In the genomic region with DNA sequence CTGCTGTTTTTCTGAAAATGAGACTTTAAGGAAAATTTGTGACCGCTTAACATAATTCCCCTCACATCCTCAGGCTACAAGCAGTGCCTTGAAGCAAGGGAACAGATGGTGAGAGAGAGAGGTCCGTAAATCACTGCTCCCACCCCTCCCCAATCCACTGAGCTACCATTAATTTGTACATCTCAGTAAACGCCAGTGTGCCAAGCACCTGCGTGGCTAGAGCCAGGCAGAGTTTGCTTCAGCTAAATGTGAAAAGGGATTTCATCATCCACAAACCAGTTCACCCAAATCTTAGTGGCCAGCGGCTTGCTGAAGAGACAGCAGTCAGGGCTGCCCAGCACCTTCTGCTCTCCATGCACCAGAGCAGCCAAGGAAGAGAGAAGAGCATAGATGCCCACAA, we compare ENCODE assay signal across 17 mouse cellular contexts.
DNase-seq lines count a peak whose midpoint lies in the region; ATAC-seq and TF ChIP-seq lines count a peak whose summit lies in the region.
"Had no signal": no experiment of that assay in that cellular context is flagged by ENCODE, and none has a peak within 500 bp of the region (broad histone marks: within the 10 kb centered on the region; RNA-seq: fewer than 3 reads in every experiment).

No protein-coding gene starts in this region.

- peaks cover 7% of the 10 kb centered on the region; the same call in 1 of the 2 replicates for H3K4me1 ChIP-seq in forebrain, embryonic 16.5 days (replicated peaks; ENCODE audit: control insufficient read depth, insufficient read depth, low read length)
- H3K4me1 ChIP-seq in forebrain, embryonic 11.5 days (replicated peaks; ENCODE audit: control insufficient read depth, insufficient read depth, low read length) = no peaks in the 10 kb centered on the region
- no peaks in the 10 kb centered on the region for H3K4me1 ChIP-seq in midbrain, postnatal 0 days (ENCODE audit: insufficient read depth, low read length)
- peaks cover 4% of the 10 kb centered on the region for H3K4me1 ChIP-seq in midbrain, embryonic 16.5 days (ENCODE audit: control insufficient read depth, insufficient read depth, low read length)
- peaks cover 15% of the 10 kb centered on the region for H3K4me1 ChIP-seq in neural tube, embryonic 13.5 days (replicated peaks)
- no peaks in the 10 kb centered on the region for H3K4me1 ChIP-seq in intestine, embryonic 15.5 days (replicated peaks)
- H3K4me1 ChIP-seq: heart, embryonic 10.5 days; liver, embryonic 15.5 days had no signal

- 38% methylated on average over 5 of the region's 5 CpGs for WGBS in forebrain, embryonic 16.5 days
- WGBS in forebrain, embryonic 11.5 days = 78% methylated on average over 5 of the region's 5 CpGs
- WGBS in midbrain, postnatal 0 days = 42% methylated on average over 5 of the region's 5 CpGs
- WGBS in midbrain, embryonic 16.5 days = 42% methylated on average over 5 of the region's 5 CpGs
- WGBS in neural tube, embryonic 13.5 days = 10% methylated on average over 5 of the region's 5 CpGs
- 47% methylated on average over 5 of the region's 5 CpGs for WGBS in intestine, embryonic 15.5 days

- H3K9ac ChIP-seq in forebrain, embryonic 16.5 days (replicated peaks; ENCODE audit: low read depth, low read length) = no peak overlapping the region
- H3K9ac ChIP-seq in forebrain, embryonic 11.5 days (ENCODE audit: low read length) = no peak overlapping the region
- no peak overlapping the region for H3K9ac ChIP-seq in midbrain, postnatal 0 days (replicated peaks; ENCODE audit: low read length, poor library complexity, severe bottlenecking)
- no peak overlapping the region for H3K9ac ChIP-seq in midbrain, embryonic 16.5 days (ENCODE audit: low read depth, low read length)
- H3K9ac ChIP-seq in neural tube, embryonic 13.5 days = no peak overlapping the region
- H3K9ac ChIP-seq in intestine, embryonic 15.5 days = no peak overlapping the region
- H3K9ac ChIP-seq: liver, embryonic 15.5 days; stomach, embryonic 15.5 days had no signal

- no peak overlapping the region for H3K4me3 ChIP-seq in forebrain, embryonic 16.5 days (replicated peaks; ENCODE audit: low read length)
- no peak overlapping the region for H3K4me3 ChIP-seq in forebrain, embryonic 11.5 days (ENCODE audit: low read depth, low read length)
- H3K4me3 ChIP-seq in midbrain, postnatal 0 days (ENCODE audit: low read depth, low read length) = no peak overlapping the region
- no peak overlapping the region for H3K4me3 ChIP-seq in midbrain, embryonic 16.5 days (ENCODE audit: low read depth, low read length)
- H3K4me3 ChIP-seq in neural tube, embryonic 13.5 days = no peak overlapping the region
- H3K4me3 ChIP-seq in intestine, embryonic 15.5 days (replicated peaks) = no peak overlapping the region
- H3K4me3 ChIP-seq: heart, embryonic 10.5 days; liver, embryonic 15.5 days; stomach, embryonic 15.5 days had no signal

- ATAC-seq in forebrain, embryonic 16.5 days = 0 out of 2 replicates have a peak, but pooled peaks have one; percentile 61
- no peak for ATAC-seq in forebrain, embryonic 11.5 days (replicated peaks; ENCODE audit: low FRiP score)
- ATAC-seq in midbrain, postnatal 0 days (ENCODE audit: low FRiP score) = no peak
- no peak for ATAC-seq in midbrain, embryonic 16.5 days
- peak; percentile 89 for ATAC-seq in neural tube, embryonic 13.5 days (ENCODE audit: low read depth)
- ATAC-seq in intestine, embryonic 15.5 days = no peak

- no peaks in the 10 kb centered on the region for H3K9me3 ChIP-seq in forebrain, embryonic 16.5 days (ENCODE audit: control insufficient read depth, low read length)
- H3K9me3 ChIP-seq in forebrain, embryonic 11.5 days (ENCODE audit: control insufficient read depth, low read length) = no peaks in the 10 kb centered on the region
- no peaks in the 10 kb centered on the region for H3K9me3 ChIP-seq in midbrain, postnatal 0 days (ENCODE audit: low read length)
- no peaks in the 10 kb centered on the region for H3K9me3 ChIP-seq in midbrain, embryonic 16.5 days (replicated peaks; ENCODE audit: control insufficient read depth, low read length, poor library complexity, severe bottlenecking)
- H3K9me3 ChIP-seq in neural tube, embryonic 13.5 days = no peaks in the 10 kb centered on the region
- H3K9me3 ChIP-seq in intestine, embryonic 15.5 days = no peaks in the 10 kb centered on the region
- H3K9me3 ChIP-seq: heart, embryonic 10.5 days; liver, embryonic 15.5 days; stomach, embryonic 15.5 days had no signal

- no peak for TF ChIP-seq CTCF in midbrain, postnatal 0 days (IDR thresholded peaks at IDR 0.05)

- DNase-seq in forebrain, embryonic 11.5 days (ENCODE audit: low spot score) = no peak
- DNase-seq in midbrain, postnatal 0 days (ENCODE audit: low spot score) = peak; percentile 70
- peak; percentile 78 to 81 for DNase-seq in cerebellum, postnatal 10 days
- DNase-seq in layer of hippocampus, adult 8-10 months (ENCODE audit: low spot score in 2 of 2) = no peak
- DNase-seq: adrenal gland, postnatal 25 days; kidney, adult 18-20 months; kidney, postnatal 36 days; lung, postnatal 14 days; thymus, postnatal 14 days had no signal

- no peaks in the 10 kb centered on the region for H3K27me3 ChIP-seq in forebrain, embryonic 16.5 days (replicated peaks; ENCODE audit: control insufficient read depth, insufficient read depth, low read length)
- no peaks in the 10 kb centered on the region for H3K27me3 ChIP-seq in forebrain, embryonic 11.5 days (ENCODE audit: control insufficient read depth, insufficient read depth, low read length)
- no peaks in the 10 kb centered on the region for H3K27me3 ChIP-seq in midbrain, postnatal 0 days (ENCODE audit: insufficient read depth, low read length)
- H3K27me3 ChIP-seq in midbrain, embryonic 16.5 days (ENCODE audit: control insufficient read depth, insufficient read depth, low read depth, low read length) = no peaks in the 10 kb centered on the region
- H3K27me3 ChIP-seq in neural tube, embryonic 13.5 days = no peaks in the 10 kb centered on the region
- no peaks in the 10 kb centered on the region for H3K27me3 ChIP-seq in intestine, embryonic 15.5 days (replicated peaks)
- H3K27me3 ChIP-seq: liver, embryonic 15.5 days; stomach, embryonic 15.5 days had no signal

- no peak overlapping the region; the same call in 1 of the 2 replicates for H3K27ac ChIP-seq in forebrain, embryonic 16.5 days (ENCODE audit: low read length)
- H3K27ac ChIP-seq in forebrain, embryonic 11.5 days (ENCODE audit: low read depth, low read length) = no peak overlapping the region
- H3K27ac ChIP-seq in midbrain, postnatal 0 days (ENCODE audit: low read depth, low read length) = no peak overlapping the region
- H3K27ac ChIP-seq in midbrain, embryonic 16.5 days (ENCODE audit: low read length) = no peak overlapping the region
- peak overlapping the region; percentile 77 for H3K27ac ChIP-seq in neural tube, embryonic 13.5 days (replicated peaks)
- no peak overlapping the region for H3K27ac ChIP-seq in intestine, embryonic 15.5 days
- H3K27ac ChIP-seq: heart, embryonic 10.5 days; liver, embryonic 15.5 days; stomach, embryonic 15.5 days had no signal

- no peaks in the 10 kb centered on the region for H3K36me3 ChIP-seq in forebrain, embryonic 16.5 days (ENCODE audit: control insufficient read depth, insufficient read depth)
- no peaks in the 10 kb centered on the region for H3K36me3 ChIP-seq in forebrain, embryonic 11.5 days (ENCODE audit: control insufficient read depth, insufficient read depth, low read length)
- no peaks in the 10 kb centered on the region for H3K36me3 ChIP-seq in midbrain, postnatal 0 days (ENCODE audit: insufficient read depth, low read length)
- H3K36me3 ChIP-seq in midbrain, embryonic 16.5 days (ENCODE audit: control insufficient read depth, insufficient read depth, low read length) = no peaks in the 10 kb centered on the region
- H3K36me3 ChIP-seq in neural tube, embryonic 13.5 days = no peaks in the 10 kb centered on the region
- no peaks in the 10 kb centered on the region for H3K36me3 ChIP-seq in intestine, embryonic 15.5 days
- H3K36me3 ChIP-seq: G1E; heart, embryonic 10.5 days; liver, embryonic 15.5 days; stomach, embryonic 15.5 days had no signal

- no peak overlapping the region for H3K4me2 ChIP-seq in forebrain, embryonic 16.5 days (ENCODE audit: low read length)
- no peak overlapping the region for H3K4me2 ChIP-seq in forebrain, embryonic 11.5 days (ENCODE audit: low read depth, low read length, severe bottlenecking)
- no peak overlapping the region for H3K4me2 ChIP-seq in midbrain, postnatal 0 days (ENCODE audit: low read depth, low read length, poor library complexity, severe bottlenecking)
- no peak overlapping the region for H3K4me2 ChIP-seq in midbrain, embryonic 16.5 days (ENCODE audit: low read length)
- H3K4me2 ChIP-seq in neural tube, embryonic 13.5 days = peak overlapping the region; percentile 20; the same call in 1 of the 2 replicates
- no peak overlapping the region for H3K4me2 ChIP-seq in intestine, embryonic 15.5 days (replicated peaks)
- H3K4me2 ChIP-seq: liver, embryonic 15.5 days; stomach, embryonic 15.5 days had no signal

Comparison
In these comparisons a context has a peak if more than half of its experiments do, and no peak if none do; other contexts are left out.
1. ATAC-seq: peak in forebrain, embryonic 16.5 days (single experiment) and neural tube, embryonic 13.5 days (single experiment); none in forebrain, embryonic 11.5 days (single experiment), midbrain, postnatal 0 days (single experiment), midbrain, embryonic 16.5 days (single experiment) and intestine, embryonic 15.5 days (single experiment).
2. DNase-seq: peak in midbrain, postnatal 0 days (single experiment) and cerebellum, postnatal 10 days (2 of 2); none in forebrain, embryonic 11.5 days (single experiment) and layer of hippocampus, adult 8-10 months (0 of 2).